Mouse (Mus musculus): ENCODE data around the gene Mad2l2.
A peak's percentile ranks its signal among the peaks of the same experiment; 100 is the strongest.
"Not testable (repeated sequence)": the region's sequence is repeated elsewhere in the genome, so short reads cannot be mapped to it uniquely, and the experiment has no call there.

Mad2l2 gene

DNA sequence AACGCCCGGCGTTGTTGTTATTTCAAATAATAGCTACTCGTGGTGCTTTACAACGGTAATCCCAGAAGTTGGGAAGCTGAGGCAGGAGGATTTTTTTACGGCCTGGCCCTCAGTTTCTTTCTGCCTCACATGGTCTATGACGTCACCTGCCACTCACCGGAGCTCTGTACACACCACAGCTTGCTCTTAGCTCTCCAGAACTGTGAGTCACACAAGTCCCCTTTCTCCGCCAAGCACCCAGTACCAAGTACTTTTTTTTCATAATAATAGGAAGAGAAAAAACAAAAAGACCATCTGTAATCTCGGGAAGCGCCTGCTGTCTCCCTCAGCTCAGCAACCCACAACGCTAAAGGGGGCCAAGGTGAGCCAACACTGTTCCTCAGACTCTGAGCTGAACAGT is 51.3 kb downstream of the Mad2l2 start:
- H3K9me3 ChIP-seq (ENCODE audit: low read length), result no peaks in the 10 kb centered on the region
- TF ChIP-seq NANOG (IDR thresholded peaks at IDR 0.05; ENCODE audit: borderline replicate concordance, low read length) (no peak), CTCF (conservative IDR thresholded peaks at IDR 0.05; ENCODE audit: low read length) (no peak), POU5F1 (IDR thresholded peaks at IDR 0.05; ENCODE audit: borderline replicate concordance, low read length) (no peak)
- H3K36me3 ChIP-seq (ENCODE audit: insufficient read depth, low read length), result no peaks in the 10 kb centered on the region

DNA sequence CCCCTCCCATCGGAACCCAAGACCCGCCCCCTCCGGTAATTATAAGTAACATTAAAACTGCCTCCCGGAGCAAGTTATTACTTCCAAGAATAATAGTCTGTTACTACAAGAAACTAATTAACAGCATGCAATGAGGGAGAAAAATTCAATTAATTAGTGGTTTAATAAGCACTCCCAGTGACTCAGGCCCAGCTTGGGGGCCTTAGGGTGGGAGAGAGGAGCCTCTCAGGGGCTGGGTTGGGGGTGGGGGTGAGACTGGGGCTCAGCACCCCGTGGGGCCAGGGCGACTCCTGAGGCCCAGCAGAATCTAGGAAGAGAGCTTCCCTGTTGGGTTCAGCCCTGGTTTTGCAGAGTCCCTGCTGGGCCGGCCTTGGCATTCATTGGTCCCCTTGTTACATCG is 52.2 kb downstream of the Mad2l2 start:
- Histone ChIP-seq H3K4me1 (replicated peaks; ENCODE audit: low read depth, low read length) (peaks cover 38% of the 10 kb centered on the region), H3K36me3 (ENCODE audit: insufficient read depth, low read length) (no peaks in the 10 kb centered on the region), H3K9me3 (ENCODE audit: low read length) (no peaks in the 10 kb centered on the region), H3K27me3 (ENCODE audit: insufficient read depth, low read length) (peaks cover 14% of the 10 kb centered on the region), H3K4me3 (replicated peaks; ENCODE audit: low read length) (0 out of 2 replicates have a peak overlapping the region, but pooled peaks have one; percentile 17)
- no peak for TF ChIP-seq CTCF (conservative IDR thresholded peaks at IDR 0.05; ENCODE audit: low read length)
- no peak for TF ChIP-seq NANOG (IDR thresholded peaks at IDR 0.05; ENCODE audit: borderline replicate concordance, low read length)
- TF ChIP-seq POU5F1 (IDR thresholded peaks at IDR 0.05; ENCODE audit: borderline replicate concordance, low read length), result no peak

More for the DNA sequence above, 51.3 kb downstream of the Mad2l2 start:
- Histone ChIP-seq H3K27me3 (ENCODE audit: insufficient read depth, low read length) (peaks cover 20% of the 10 kb centered on the region), H3K4me1 (replicated peaks; ENCODE audit: low read depth, low read length) (peaks cover 38% of the 10 kb centered on the region), H3K4me3 (replicated peaks; ENCODE audit: low read length) (no peak overlapping the region)

DNA sequence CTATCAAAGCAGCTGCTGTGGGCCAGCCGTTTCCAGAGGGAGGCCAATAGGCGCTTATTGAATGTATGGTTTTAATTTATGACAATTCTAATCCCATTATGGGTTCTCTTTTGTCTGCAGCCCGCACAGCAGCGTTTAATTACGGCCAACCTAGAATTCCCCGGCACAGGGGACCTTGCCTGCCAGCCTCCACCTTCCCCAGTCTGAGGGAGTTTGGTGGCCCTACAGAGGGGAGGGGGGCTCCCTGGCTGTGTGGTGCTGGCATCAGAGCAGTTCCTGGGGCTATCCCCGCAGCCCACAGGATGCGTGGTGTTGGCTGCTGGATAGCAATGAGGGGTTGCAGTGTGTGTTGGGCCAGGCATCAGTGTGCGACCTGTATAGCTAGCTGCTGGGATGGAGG is 54.4 kb downstream of the Mad2l2 start:
- TF ChIP-seq POU5F1 (IDR thresholded peaks at IDR 0.05; ENCODE audit: borderline replicate concordance, low read length) (no peak), NANOG (IDR thresholded peaks at IDR 0.05; ENCODE audit: borderline replicate concordance, low read length) (no peak), CTCF (conservative IDR thresholded peaks at IDR 0.05; ENCODE audit: low read length) (no peak)
- 0 out of 2 replicates have a peak, but pooled peaks cover under 1% of the 10 kb centered on the region for H3K27me3 ChIP-seq (ENCODE audit: insufficient read depth, low read length)
- H3K4me1 ChIP-seq (replicated peaks; ENCODE audit: low read depth, low read length), result peaks cover 40% of the 10 kb centered on the region
- H3K4me3 ChIP-seq (replicated peaks; ENCODE audit: low read length), result peak overlapping the region; percentile 43; the same call in 1 of the 2 replicates
- H3K36me3 ChIP-seq (ENCODE audit: insufficient read depth, low read length), result no peaks in the 10 kb centered on the region
- H3K9me3 ChIP-seq (ENCODE audit: low read length), result no peaks in the 10 kb centered on the region

DNA sequence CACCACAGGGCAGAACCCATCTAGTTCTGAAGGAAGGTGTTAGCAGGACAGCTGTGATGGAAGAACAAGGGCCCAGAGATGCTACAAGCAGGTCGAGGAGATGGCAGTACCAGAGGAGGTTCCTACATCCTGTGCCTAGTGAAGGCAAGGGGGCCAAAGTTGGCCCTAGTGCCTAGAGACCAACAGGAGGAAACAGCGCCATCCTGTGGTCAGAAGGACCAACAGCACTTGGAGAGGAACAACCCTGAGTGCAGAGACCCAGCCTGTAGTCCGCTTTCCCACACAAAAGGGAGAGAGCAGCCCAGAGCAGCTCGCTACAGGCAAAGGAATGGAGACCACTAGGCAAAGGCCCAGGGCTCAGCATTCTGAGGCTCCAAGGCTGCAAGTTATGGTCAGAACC is 55.6 kb downstream of the Mad2l2 start:
- H3K36me3 ChIP-seq (ENCODE audit: insufficient read depth, low read length), result no peaks in the 10 kb centered on the region
- no peaks in the 10 kb centered on the region for H3K9me3 ChIP-seq (ENCODE audit: low read length)
- TF ChIP-seq POU5F1 (IDR thresholded peaks at IDR 0.05; ENCODE audit: borderline replicate concordance, low read length) (no peak), CTCF (conservative IDR thresholded peaks at IDR 0.05; ENCODE audit: low read length) (peak; percentile 83)
- no peaks in the 10 kb centered on the region for H3K27me3 ChIP-seq (ENCODE audit: insufficient read depth, low read length)
- H3K4me3 ChIP-seq (replicated peaks; ENCODE audit: low read length), result peak overlapping the region; percentile 35; the same call in 1 of the 2 replicates
- H3K4me1 ChIP-seq (replicated peaks; ENCODE audit: low read depth, low read length), result peaks cover 41% of the 10 kb centered on the region

DNA sequence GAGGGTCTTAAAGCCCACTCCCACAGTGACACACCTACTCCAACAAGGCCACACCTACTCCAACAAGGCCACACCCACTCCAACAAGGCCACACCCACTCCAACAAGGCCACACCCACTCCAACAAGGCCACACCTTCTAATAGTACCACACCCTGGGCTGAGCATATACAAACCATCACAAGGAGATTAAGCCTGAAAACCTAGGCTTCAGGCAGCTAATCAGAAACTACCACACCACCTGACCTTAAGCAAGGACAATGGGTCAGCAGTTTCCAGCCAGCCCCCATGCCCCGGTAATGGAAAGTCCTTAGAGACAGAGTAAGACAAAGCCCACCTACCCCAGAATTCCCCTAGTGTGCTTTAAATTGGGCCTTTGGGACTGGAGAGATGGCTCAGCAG is 58.6 kb downstream of the Mad2l2 start:
- not testable (repeated sequence) for H3K9me3 ChIP-seq (ENCODE audit: low read length); H3K27me3 ChIP-seq (ENCODE audit: insufficient read depth, low read length); H3K4me3 ChIP-seq (replicated peaks; ENCODE audit: low read length); H3K36me3 ChIP-seq (ENCODE audit: insufficient read depth, low read length)
- H3K4me1 ChIP-seq (replicated peaks; ENCODE audit: low read depth, low read length), result peaks cover 48% of the 10 kb centered on the region

DNA sequence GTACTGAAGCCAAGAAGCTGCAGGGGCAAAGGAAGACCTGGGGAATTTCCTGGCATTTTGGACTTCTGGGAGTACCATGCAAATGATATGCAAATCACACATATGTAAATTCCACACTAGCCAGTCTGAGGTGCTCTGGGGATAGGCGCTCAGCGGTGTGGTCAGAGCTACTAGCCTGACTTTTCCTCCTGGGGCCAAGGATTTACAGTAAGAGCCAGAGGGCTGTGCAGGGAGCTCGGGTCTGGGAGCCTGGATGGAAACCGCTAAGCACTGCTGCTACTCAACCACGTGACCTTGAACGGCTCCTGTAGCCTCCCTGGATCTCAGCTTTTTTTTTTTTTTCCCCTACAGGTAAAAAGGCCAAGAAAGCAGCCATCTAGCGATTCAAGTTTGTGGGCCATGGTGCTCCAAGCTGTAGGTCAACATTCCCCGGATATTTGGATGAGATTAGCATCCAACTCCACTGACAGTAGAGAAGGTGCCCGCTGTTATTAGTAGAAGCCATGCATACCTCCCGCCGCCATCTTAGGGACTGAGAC is 62.6 kb downstream of the Mad2l2 start:
- peak overlapping the region; percentile 57 for H3K4me3 ChIP-seq (replicated peaks; ENCODE audit: low read length)
- TF ChIP-seq POU5F1 (IDR thresholded peaks at IDR 0.05; ENCODE audit: borderline replicate concordance, low read length) (no peak), NANOG (IDR thresholded peaks at IDR 0.05; ENCODE audit: borderline replicate concordance, low read length) (no peak), CTCF (conservative IDR thresholded peaks at IDR 0.05; ENCODE audit: low read length) (no peak)
- no peaks in the 10 kb centered on the region for H3K36me3 ChIP-seq (ENCODE audit: insufficient read depth, low read length)
- H3K27me3 ChIP-seq (ENCODE audit: insufficient read depth, low read length), result no peaks in the 10 kb centered on the region
- peaks cover 16% of the 10 kb centered on the region for H3K9me3 ChIP-seq (ENCODE audit: low read length)
- H3K4me1 ChIP-seq (replicated peaks; ENCODE audit: low read depth, low read length), result peaks cover 30% of the 10 kb centered on the region

DNA sequence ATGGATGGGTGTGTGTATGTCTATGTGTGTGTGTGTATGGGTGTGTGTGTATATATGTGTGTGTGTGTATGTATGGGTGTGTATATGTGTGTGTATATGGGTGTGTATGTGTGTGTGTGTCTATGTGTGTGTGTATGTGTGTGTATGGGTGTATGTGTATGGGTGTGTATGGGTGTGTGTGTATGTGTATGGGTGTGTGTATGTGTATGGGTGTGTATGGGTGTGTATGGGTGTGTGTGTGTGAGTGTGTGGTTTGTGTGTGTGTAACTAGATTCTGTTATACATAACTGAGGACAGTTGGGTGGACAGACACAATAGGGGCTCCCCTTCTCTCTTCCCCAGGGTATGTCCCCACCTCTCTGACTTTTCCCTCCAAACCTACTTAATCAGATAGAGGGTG is 64.2 kb downstream of the Mad2l2 start:
- TF ChIP-seq NANOG (IDR thresholded peaks at IDR 0.05; ENCODE audit: borderline replicate concordance, low read length) (no peak), CTCF (conservative IDR thresholded peaks at IDR 0.05; ENCODE audit: low read length) (no peak), POU5F1 (IDR thresholded peaks at IDR 0.05; ENCODE audit: borderline replicate concordance, low read length) (no peak)
- H3K27me3 ChIP-seq (ENCODE audit: insufficient read depth, low read length), result peaks cover 6% of the 10 kb centered on the region; the same call in 1 of the 2 replicates
- no peaks in the 10 kb centered on the region for H3K36me3 ChIP-seq (ENCODE audit: insufficient read depth, low read length)
- peaks cover 16% of the 10 kb centered on the region for H3K9me3 ChIP-seq (ENCODE audit: low read length)
- H3K4me3 ChIP-seq (replicated peaks; ENCODE audit: low read length), result no peak overlapping the region
- H3K4me1 ChIP-seq (replicated peaks; ENCODE audit: low read depth, low read length), result peaks cover 29% of the 10 kb centered on the region
